25 mouse cellular contexts compared by ENCODE assay signal in the genomic region with DNA sequence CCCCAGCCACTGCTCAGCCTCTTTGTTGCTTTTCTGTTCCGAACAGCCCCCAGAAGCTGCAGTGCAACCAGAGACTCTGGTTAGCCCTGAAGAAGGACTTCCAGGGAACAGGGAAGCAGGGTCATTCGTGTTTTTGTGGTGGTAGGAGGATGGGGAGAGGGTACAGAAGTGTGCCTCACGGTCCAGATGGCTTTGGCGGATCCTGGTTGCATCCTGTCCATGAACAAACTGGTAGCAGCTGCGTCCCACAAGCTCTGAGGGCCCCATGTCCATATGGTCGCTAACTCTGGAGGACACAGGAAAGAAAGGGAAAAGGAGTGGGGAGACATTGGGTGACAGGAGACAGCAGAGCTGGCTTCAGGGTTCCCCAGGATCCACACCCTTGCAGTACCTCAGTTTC. TPM values are rescaled to one million over a fixed set of nuclear protein-coding genes. Genes with fewer than 3 reads are reported as not detected.
DNase-seq lines count a peak whose midpoint lies in the region; ATAC-seq and TF ChIP-seq lines count a peak whose summit lies in the region.
"Had no signal": no experiment of that assay in that cellular context is flagged by ENCODE, and none has a peak within 500 bp of the region (broad histone marks: within the 10 kb centered on the region; RNA-seq: fewer than 3 reads in every experiment).

No protein-coding gene starts in this region.

- no peak overlapping the region for H3K4me2 ChIP-seq in heart, embryonic 11.5 days
- H3K4me2 ChIP-seq: embryonic facial prominence, embryonic 13.5 days; forebrain, embryonic 12.5 days; forebrain, embryonic 15.5 days; hindbrain, embryonic 15.5 days; intestine, embryonic 15.5 days had no signal

- intact Hi-C loops in left cerebral cortex, postnatal 4 days (cut with DNase I) = no loop called here

- H3K27me3 ChIP-seq in heart, embryonic 11.5 days (ENCODE audit: control insufficient read depth, insufficient read depth, low read length) = peaks cover 19% of the 10 kb centered on the region

- H3K27ac ChIP-seq in heart, embryonic 11.5 days (ENCODE audit: low read depth, low read length) = no peak overlapping the region
- H3K27ac ChIP-seq: embryonic facial prominence, embryonic 13.5 days; forebrain, embryonic 12.5 days; forebrain, embryonic 15.5 days; heart, adult 2 months; heart, embryonic 10.5 days; hindbrain, embryonic 15.5 days; intestine, embryonic 15.5 days had no signal

- WGBS in heart, embryonic 11.5 days (ENCODE audit: insufficient replicate concordance) = 60% methylated on average over 6 of the region's 6 CpGs

- no peaks in the 10 kb centered on the region for H3K4me1 ChIP-seq in heart, embryonic 11.5 days (ENCODE audit: control insufficient read depth, insufficient read depth, low read length)
- H3K4me1 ChIP-seq: embryonic facial prominence, embryonic 13.5 days; forebrain, embryonic 12.5 days; heart, embryonic 10.5 days; hindbrain, embryonic 15.5 days; intestine, embryonic 15.5 days had no signal

- H3K4me3 ChIP-seq in heart, embryonic 11.5 days (ENCODE audit: low read depth, low read length) = no peak overlapping the region
- H3K4me3 ChIP-seq: embryonic facial prominence, embryonic 13.5 days; erythroblast, embryonic 14.5 days; forebrain, embryonic 12.5 days; forebrain, embryonic 15.5 days; heart, adult 2 months; heart, embryonic 10.5 days; hindbrain, embryonic 15.5 days; intestine, embryonic 15.5 days had no signal

- no peak for TF ChIP-seq CTCF in brain, embryonic 14.5 days (IDR thresholded peaks at IDR 0.05; ENCODE audit: borderline replicate concordance, extremely low read depth, insufficient read depth, insufficient read length)

- TF ChIP-seq POLR2A in brain, embryonic 14.5 days (IDR thresholded peaks at IDR 0.05; ENCODE audit: borderline replicate concordance, extremely low read depth, insufficient read depth, insufficient read length, poor library complexity, severe bottlenecking) = no peak

- no peaks in the 10 kb centered on the region for H3K36me3 ChIP-seq in heart, embryonic 11.5 days (ENCODE audit: control insufficient read depth, insufficient read depth, low read length)
- H3K36me3 ChIP-seq: intestine, embryonic 15.5 days had no signal

- no peak overlapping the region for H3K9ac ChIP-seq in heart, embryonic 11.5 days (ENCODE audit: low read depth, low read length)
- H3K9ac ChIP-seq: embryonic facial prominence, embryonic 13.5 days; forebrain, embryonic 12.5 days; forebrain, embryonic 15.5 days; hindbrain, embryonic 15.5 days; intestine, embryonic 15.5 days had no signal

- no peak for ATAC-seq in heart, embryonic 11.5 days (replicated peaks; ENCODE audit: insufficient number of reproducible peaks, low FRiP score, low TSS enrichment)
- ATAC-seq: CD4-positive, CD25-positive, alpha-beta regulatory T cell, adult 4 months; forebrain, embryonic 15.5 days; intestine, embryonic 15.5 days had no signal

- DNase-seq in heart, adult 11 months = peak; percentile 84
- DNase-seq in left cerebral cortex, postnatal 4 days = peak; percentile 21
- no peak for DNase-seq in left cerebral cortex, adult 11 months (ENCODE audit: low spot score)
- peak; percentile 43 for DNase-seq in brain, adult 2 months (ENCODE audit: low read depth, low spot score)
- DNase-seq in brain, embryonic 14.5 days (ENCODE audit: low read depth) = peak; percentile 22
- no peak for DNase-seq in spleen, postnatal 4 days (ENCODE audit: low spot score in 2 of 2)
- DNase-seq: adrenal gland, adult 2 months; adrenal gland, postnatal 14 days; gastrocnemius, postnatal 25 days; heart, adult 2 months; kidney, adult 18-20 months had no signal

- no peaks in the 10 kb centered on the region for H3K9me3 ChIP-seq in heart, embryonic 11.5 days (replicated peaks; ENCODE audit: control insufficient read depth, low read length)
- H3K9me3 ChIP-seq: forebrain, embryonic 12.5 days; forebrain, embryonic 15.5 days; hindbrain, embryonic 15.5 days; intestine, embryonic 15.5 days had no signal

RNA-seq across cellular contexts. Expression of gene Tmem160, which starts 8.6 kb away (rescaled TPM):
- 69.4 and 78.6 TPM in 2 replicates for polyA plus RNA-seq in heart, embryonic 11.5 days (2014; fragmentation: Nextera tagmentation; extraction: Ambion mirVana)
- 10 to 100 TPM; 61.8 to 66.8 TPM for total RNA-seq in left cerebral cortex, postnatal 4 days (2021)
- 52.5 and 69.0 TPM in 2 replicates for polyA plus RNA-seq in brain, embryonic 14.5 days (2012; rRNA removed)

RNA-seq across cellular contexts. Expression of gene Npas1, which starts 16.4 kb away (rescaled TPM):
- polyA plus RNA-seq in heart, embryonic 11.5 days (2014; fragmentation: Nextera tagmentation; extraction: Ambion mirVana) = 0.23 TPM in 1 of 2 replicates, not detected in the other
- 10 to 100 TPM; 22.8 to 24.6 TPM for total RNA-seq in left cerebral cortex, postnatal 4 days (2021)
- polyA plus RNA-seq in brain, embryonic 14.5 days (2012; rRNA removed) = 4.6 and 5.1 TPM in 2 replicates
- total RNA-seq: adrenal gland, adult 2 months; adrenal gland, postnatal 14 days; common myeloid progenitor, adult 5-6 weeks; gastrocnemius, adult 8-10 months; gastrocnemius, postnatal 25 days; heart, adult 2 months; heart, postnatal 25 days; hematopoietic stem cell, adult 5-6 weeks had no signal
- polyA plus RNA-seq: adrenal gland, adult 2 months; CD4-positive, CD25-positive, alpha-beta regulatory T cell, adult 4 months; erythroblast, embryonic 14.5 days; gonadal fat pad, adult 2 months; heart, adult 2 months had no signal

Comparison
In these comparisons a context has a peak if more than half of its experiments do, and no peak if none do; other contexts are left out.
1. DNase-seq: peak in heart, adult 11 months (single experiment), left cerebral cortex, postnatal 4 days (single experiment), brain, adult 2 months (single experiment) and brain, embryonic 14.5 days (single experiment); none in left cerebral cortex, adult 11 months (single experiment) and spleen, postnatal 4 days (0 of 2).